Mouse (Mus musculus): ENCODE data around the gene Cers3.

The Cers3 gene

GRCm38 (mm10) chr7:66779944-66780942 lies 36.9 kb downstream of the Cers3 start:
- DNase-seq (ENCODE audit: low spot score): no peak

GRCm38 (mm10) chr7:66786476-66786875 lies 43.2 kb downstream of the Cers3 start:
- DNase-seq (ENCODE audit: low spot score): no peak

- no peak for DNase-seq (ENCODE audit: low spot score)
Measured at GRCm38 (mm10) chr7:66787816-66788215, 44.5 kb downstream of the Cers3 start.

- DNase-seq (ENCODE audit: low spot score): no peak
Measured at GRCm38 (mm10) chr7:66789860-66790748, 46.8 kb downstream of the Cers3 start.

- DNase-seq (ENCODE audit: low spot score): no peak
Measured at GRCm38 (mm10) chr7:66791022-66791421, 47.7 kb downstream of the Cers3 start.

- no peak for DNase-seq (ENCODE audit: low spot score)
Measured at GRCm38 (mm10) chr7:66796909-66797308, 53.6 kb downstream of the Cers3 start.

- no peak for DNase-seq (ENCODE audit: low spot score)
Measured at GRCm38 (mm10) chr7:66797345-66797744, 54.0 kb downstream of the Cers3 start.

GRCm38 (mm10) chr7:66798826-66799225 lies 55.5 kb downstream of the Cers3 start:
- no peak for DNase-seq (ENCODE audit: low spot score)

- DNase-seq (ENCODE audit: low spot score): no peak
Measured at GRCm38 (mm10) chr7:66800784-66801183, 57.5 kb downstream of the Cers3 start.

- no peak for DNase-seq (ENCODE audit: low spot score)
Measured at GRCm38 (mm10) chr7:66801785-66802184, 58.5 kb downstream of the Cers3 start.

GRCm38 (mm10) chr7:66803798-66804197 lies 60.5 kb downstream of the Cers3 start:
- no peak for DNase-seq (ENCODE audit: low spot score)

- no peak for DNase-seq (ENCODE audit: low spot score)
Measured at GRCm38 (mm10) chr7:66806801-66807200, 63.5 kb downstream of the Cers3 start.

- DNase-seq (ENCODE audit: low spot score): no peak
Measured at GRCm38 (mm10) chr7:66810436-66810835, 67.1 kb downstream of the Cers3 start.

- DNase-seq (ENCODE audit: low spot score): no peak
Measured at GRCm38 (mm10) chr7:66811294-66811693, 68.0 kb downstream of the Cers3 start.

GRCm38 (mm10) chr7:66812289-66812688 lies 69.0 kb downstream of the Cers3 start:
- no peak for DNase-seq (ENCODE audit: low spot score)

- no peak for DNase-seq (ENCODE audit: low spot score)
Measured at GRCm38 (mm10) chr7:66812737-66813136, 69.4 kb downstream of the Cers3 start.

- DNase-seq (ENCODE audit: low spot score): no peak
Measured at GRCm38 (mm10) chr7:66813172-66813571, 69.9 kb downstream of the Cers3 start.

GRCm38 (mm10) chr7:66815526-66815925 lies 72.2 kb downstream of the Cers3 start:
- no peak for DNase-seq (ENCODE audit: low spot score)

- peak; percentile 46 for DNase-seq (ENCODE audit: low spot score)
Measured at GRCm38 (mm10) chr7:66820034-66820433, 76.7 kb downstream of the Cers3 start.

- DNase-seq (ENCODE audit: low spot score): no peak
Measured at GRCm38 (mm10) chr7:66830803-66831202, 87.5 kb downstream of the Cers3 start.

- DNase-seq (ENCODE audit: low spot score): peak; percentile 41
Measured at GRCm38 (mm10) chr7:66831295-66831694, 88.0 kb downstream of the Cers3 start.

GRCm38 (mm10) chr7:66839463-66840007 lies 96.2 kb downstream of the Cers3 start, which contains the start of gene Adamts17:
Gene Adamts17, plus strand, starts transcription at chr7:66839735.
- DNase-seq (ENCODE audit: low spot score): peak; percentile 85

Data from ovary, postnatal 14 days (tissue).